Mouse (Mus musculus): ENCODE data around the gene Casq2. TPM values are rescaled to one million over a fixed set of nuclear protein-coding genes. Genes with fewer than 3 reads are reported as not detected.

Gene Casq2
- polyA plus RNA-seq, 1 experiment from 2014 or later, result 196 TPM

DNA sequence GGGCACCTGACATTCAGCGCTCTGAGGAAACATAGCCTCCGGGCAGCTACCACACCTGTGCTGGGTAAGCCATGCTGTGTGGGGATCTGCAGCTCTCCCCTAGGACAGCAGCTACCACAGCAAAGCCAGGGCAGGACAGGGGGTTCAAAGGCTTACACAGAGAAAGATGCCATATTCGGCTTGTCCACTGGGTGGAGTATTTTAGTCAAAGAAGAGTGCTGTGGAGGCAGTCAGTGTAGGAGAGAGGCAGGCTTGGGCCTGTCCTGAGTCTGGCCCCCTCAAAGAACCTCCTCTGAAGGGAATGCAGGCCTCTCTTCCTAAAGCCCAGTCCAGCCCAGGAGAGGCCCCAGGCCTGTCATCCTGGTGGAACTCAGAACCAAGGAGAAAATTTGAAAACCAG lies 4.4 kb upstream of the Casq2 start:
- Histone ChIP-seq H3K4me2 (no peak overlapping the region), H3K9me3 (no peaks in the 10 kb centered on the region), H3K27me3 (replicated peaks) (0 out of 2 replicates have a peak, but pooled peaks cover 3% of the 10 kb centered on the region), H3K4me3 (no peak overlapping the region), H3K27ac (replicated peaks) (no peak overlapping the region), H3K4me1 (peaks cover 43% of the 10 kb centered on the region), H3K9ac (peak overlapping the region; percentile 48), H3K36me3 (no peaks in the 10 kb centered on the region)
- peak; percentile 47; the same call in 1 of the 2 replicates for ATAC-seq (ENCODE audit: extremely low read depth, insufficient number of reproducible peaks, low FRiP score, low TSS enrichment)
- 20% methylated on average over 3 of the region's 3 CpGs for WGBS

DNA sequence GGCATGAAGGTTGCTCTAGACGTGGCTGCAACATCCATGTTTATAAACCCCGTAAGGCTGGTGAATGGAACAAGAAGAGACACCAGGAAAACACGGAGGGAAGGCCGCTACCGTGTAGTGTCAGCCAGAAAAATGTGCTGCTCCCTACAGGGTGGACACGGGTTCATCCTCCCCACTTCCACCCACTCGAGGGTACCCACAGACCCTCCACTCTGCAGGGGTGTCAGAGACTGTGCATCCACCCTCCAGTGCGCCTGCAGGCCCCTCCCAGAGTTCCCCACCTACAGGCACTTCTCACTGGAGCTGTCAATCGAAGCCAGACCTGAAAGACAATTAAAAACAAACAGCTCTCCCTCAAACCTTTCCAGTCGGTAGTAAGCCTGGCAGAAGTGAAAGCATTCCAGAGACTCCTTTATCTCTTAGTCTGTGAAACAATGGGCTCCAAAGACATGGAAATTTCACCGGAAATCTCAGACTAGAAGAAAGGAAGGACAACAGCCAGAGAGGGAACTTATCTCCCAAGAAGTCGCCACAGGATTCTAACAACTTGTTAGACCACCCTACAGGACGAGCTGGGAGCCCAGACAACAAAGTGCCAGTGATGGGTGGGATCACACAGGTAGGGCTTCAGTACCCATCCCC lies 2.5 kb upstream of the Casq2 start:
- no peak overlapping the region for H3K27ac ChIP-seq (replicated peaks)
- no peak overlapping the region for H3K4me3 ChIP-seq
- no peak for ATAC-seq (ENCODE audit: extremely low read depth, insufficient number of reproducible peaks, low FRiP score, low TSS enrichment)
- peak overlapping the region; percentile 64 for H3K9ac ChIP-seq
- H3K27me3 ChIP-seq (replicated peaks), result 0 out of 2 replicates have a peak, but pooled peaks cover 3% of the 10 kb centered on the region
- H3K9me3 ChIP-seq, result no peaks in the 10 kb centered on the region
- WGBS, result 26% methylated on average over 13 of the region's 13 CpGs
- no peaks in the 10 kb centered on the region for H3K36me3 ChIP-seq
- H3K4me2 ChIP-seq, result peak overlapping the region; percentile 32
- peaks cover 57% of the 10 kb centered on the region for H3K4me1 ChIP-seq

DNA sequence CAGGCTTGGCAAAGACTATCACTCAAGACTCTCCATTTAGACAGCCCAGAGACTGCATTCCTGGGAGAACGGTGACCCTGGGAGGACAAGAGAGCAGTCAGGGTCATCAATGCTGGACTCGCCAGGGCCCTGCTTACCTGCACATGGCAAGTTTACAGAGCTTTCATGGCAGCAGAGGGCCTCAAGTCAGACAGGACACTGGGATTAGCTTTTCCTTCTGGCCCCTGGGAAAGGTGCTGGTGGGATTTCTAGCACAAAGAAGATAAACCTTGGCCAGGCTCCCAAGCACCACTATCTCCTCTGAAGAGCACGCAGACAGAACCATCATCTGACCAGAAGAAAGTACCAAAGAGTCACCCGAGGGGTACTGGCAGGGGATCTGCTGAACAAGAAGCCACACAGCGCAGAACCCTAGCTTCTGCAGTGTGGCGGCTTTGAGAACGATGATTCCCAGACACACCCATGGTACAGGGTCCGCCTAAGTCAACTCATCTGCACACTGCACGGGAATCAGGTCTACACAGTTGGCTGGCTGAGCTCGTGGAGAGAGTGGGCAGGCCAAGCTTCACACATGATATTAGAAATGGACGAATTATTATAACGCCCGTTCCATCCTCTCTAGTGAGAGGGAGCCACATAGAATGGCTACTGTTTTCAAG lies 1.3 kb upstream of the Casq2 start:
- 59% methylated on average over 13 of the region's 13 CpGs for WGBS
- Histone ChIP-seq H3K27ac (replicated peaks) (peak overlapping the region; percentile 82), H3K36me3 (no peaks in the 10 kb centered on the region), H3K4me1 (peaks cover 57% of the 10 kb centered on the region), H3K4me3 (no peak overlapping the region), H3K9ac (peak overlapping the region; percentile 68; the same call in 1 of the 2 replicates), H3K9me3 (no peaks in the 10 kb centered on the region), H3K27me3 (replicated peaks) (0 out of 2 replicates have a peak, but pooled peaks cover 3% of the 10 kb centered on the region), H3K4me2 (no peak overlapping the region; the same call in 1 of the 2 replicates)
- ATAC-seq (ENCODE audit: extremely low read depth, insufficient number of reproducible peaks, low FRiP score, low TSS enrichment), result no peak

DNA sequence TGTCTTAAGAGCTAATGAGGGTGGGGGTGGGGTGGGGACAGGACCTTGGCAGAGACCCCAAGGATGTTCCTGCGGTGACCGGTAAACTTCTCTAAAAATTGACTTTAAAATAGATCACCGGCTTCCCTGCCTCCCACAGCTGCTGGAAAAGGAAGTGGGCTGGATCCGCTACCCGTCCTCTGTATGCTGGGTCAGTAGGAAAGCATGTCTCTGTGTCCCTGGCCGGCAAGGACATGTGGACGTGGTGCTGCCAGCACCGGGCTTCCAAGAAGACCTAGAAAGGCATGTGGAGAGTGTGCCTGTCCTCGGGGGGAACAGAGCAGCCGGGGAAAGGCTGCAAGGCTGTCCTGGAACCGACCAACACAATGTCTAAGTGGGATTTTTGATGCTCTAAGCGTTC lies 496 bp upstream of the Casq2 start:
- no peaks in the 10 kb centered on the region for H3K9me3 ChIP-seq
- peak overlapping the region; percentile 82 for H3K27ac ChIP-seq (replicated peaks)
- ATAC-seq (ENCODE audit: extremely low read depth, insufficient number of reproducible peaks, low FRiP score, low TSS enrichment), result no peak
- peak overlapping the region; percentile 68 for H3K9ac ChIP-seq
- peaks cover 57% of the 10 kb centered on the region for H3K4me1 ChIP-seq
- 23% methylated on average over 12 of the region's 12 CpGs for WGBS
- H3K36me3 ChIP-seq, result no peaks in the 10 kb centered on the region
- H3K4me3 ChIP-seq, result no peak overlapping the region
- H3K27me3 ChIP-seq (replicated peaks), result 0 out of 2 replicates have a peak, but pooled peaks cover 3% of the 10 kb centered on the region
- H3K4me2 ChIP-seq, result peak overlapping the region; percentile 69

DNA sequence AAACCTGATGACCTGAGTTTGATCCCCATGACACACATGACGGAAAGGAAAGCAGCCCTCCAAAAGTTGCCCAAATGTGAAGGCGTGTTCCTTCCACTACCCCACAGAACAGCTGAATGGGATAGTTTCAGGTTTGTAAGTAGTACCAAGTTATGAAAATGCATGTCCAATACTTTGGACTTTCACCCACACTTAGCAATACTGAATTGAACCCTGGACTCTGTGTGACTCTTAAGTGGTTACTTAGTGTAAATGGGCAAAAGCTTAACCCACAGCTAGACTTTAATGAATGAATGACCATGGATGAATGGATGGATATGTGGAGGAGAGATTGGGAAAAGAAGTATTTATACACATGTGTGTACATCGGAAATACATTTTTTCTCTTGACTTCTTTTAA lies 8.6 kb downstream of the Casq2 start:
- H3K27ac ChIP-seq (replicated peaks), result no peak overlapping the region
- H3K9ac ChIP-seq, result no peak overlapping the region
- no peak for ATAC-seq (ENCODE audit: extremely low read depth, insufficient number of reproducible peaks, low FRiP score, low TSS enrichment)
- H3K4me3 ChIP-seq, result no peak overlapping the region
- H3K4me1 ChIP-seq, result peaks cover 19% of the 10 kb centered on the region
- peaks cover 8% of the 10 kb centered on the region for H3K36me3 ChIP-seq
- no peaks in the 10 kb centered on the region for H3K9me3 ChIP-seq
- H3K4me2 ChIP-seq, result no peak overlapping the region
- H3K27me3 ChIP-seq (replicated peaks), result 0 out of 2 replicates have a peak, but pooled peaks cover 3% of the 10 kb centered on the region
- 85% methylated on average over 3 of the region's 3 CpGs for WGBS

DNA sequence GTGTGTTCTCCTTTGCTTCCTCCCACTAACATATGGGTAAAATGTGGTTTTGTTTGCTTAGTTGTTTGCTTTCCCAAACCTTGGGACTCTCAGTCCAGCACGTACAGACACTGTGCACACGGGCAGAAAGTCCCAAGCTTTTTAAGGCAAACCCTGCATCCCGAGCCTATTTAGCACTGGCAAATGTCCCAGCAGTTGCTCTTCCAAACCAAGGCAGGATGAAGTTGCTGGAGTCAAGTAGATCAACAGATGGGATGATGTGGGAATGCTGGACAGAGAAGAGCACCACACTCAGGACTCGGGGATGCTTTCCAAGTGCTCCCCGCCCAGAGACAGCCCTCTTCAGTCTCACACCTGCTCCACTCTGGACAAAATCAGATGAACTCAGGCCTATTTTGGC lies 9.2 kb downstream of the Casq2 start:
- H3K9ac ChIP-seq, result no peak overlapping the region
- no peaks in the 10 kb centered on the region for H3K9me3 ChIP-seq
- H3K36me3 ChIP-seq, result peaks cover 8% of the 10 kb centered on the region
- H3K4me1 ChIP-seq, result peaks cover 25% of the 10 kb centered on the region
- H3K27ac ChIP-seq (replicated peaks), result no peak overlapping the region
- no peak for ATAC-seq (ENCODE audit: extremely low read depth, insufficient number of reproducible peaks, low FRiP score, low TSS enrichment)
- H3K4me2 ChIP-seq, result no peak overlapping the region
- WGBS, result 72% methylated on average over 5 of the region's 5 CpGs
- 0 out of 2 replicates have a peak, but pooled peaks cover 3% of the 10 kb centered on the region for H3K27me3 ChIP-seq (replicated peaks)
- H3K4me3 ChIP-seq, result no peak overlapping the region

DNA sequence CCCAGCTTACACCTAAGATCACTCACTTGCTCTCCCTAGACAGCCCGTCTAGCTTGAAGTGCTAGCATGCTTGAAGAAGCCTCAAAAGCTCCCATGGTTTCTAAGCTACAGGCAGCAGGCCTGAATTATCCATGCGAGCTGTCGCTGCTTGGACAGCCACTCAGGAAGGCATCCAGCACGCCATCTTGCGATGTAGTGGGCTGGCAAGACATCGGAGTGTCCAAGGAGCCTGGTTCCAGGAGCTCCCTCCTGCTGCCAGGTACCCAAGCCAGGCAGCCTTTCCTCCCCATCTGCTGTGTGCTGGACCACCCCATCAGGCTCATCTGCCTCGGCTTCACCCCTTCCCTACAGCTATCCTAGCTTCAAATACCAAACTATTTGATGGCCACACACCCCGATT lies 10.2 kb downstream of the Casq2 start:
- 80% methylated on average over 8 of the region's 8 CpGs for WGBS
- H3K27ac ChIP-seq (replicated peaks), result no peak overlapping the region
- no peak overlapping the region for H3K4me2 ChIP-seq

DNA sequence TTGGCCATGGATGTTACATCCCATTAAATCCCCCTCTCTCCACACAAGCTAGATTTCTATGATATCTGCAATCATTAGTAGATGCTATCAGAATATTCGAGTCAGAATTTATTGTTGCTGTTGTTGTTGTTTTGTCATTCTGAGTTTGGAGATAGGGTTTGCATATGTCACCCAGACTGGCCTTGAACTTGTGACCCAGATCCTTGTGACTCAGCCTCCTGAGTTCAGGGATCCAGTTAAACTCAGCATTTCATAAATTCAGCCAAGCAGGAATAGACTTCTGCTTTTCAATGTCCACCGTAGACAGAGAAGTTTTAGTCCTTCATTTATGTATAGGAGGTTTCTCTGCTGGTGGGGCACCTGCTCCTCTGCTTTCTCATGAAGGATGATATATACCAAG lies 10.8 kb downstream of the Casq2 start:
- Histone ChIP-seq H3K9ac (no peak overlapping the region), H3K36me3 (peaks cover 8% of the 10 kb centered on the region), H3K9me3 (no peaks in the 10 kb centered on the region), H3K4me1 (peaks cover 26% of the 10 kb centered on the region), H3K27me3 (replicated peaks) (0 out of 2 replicates have a peak, but pooled peaks cover 3% of the 10 kb centered on the region), H3K4me2 (no peak overlapping the region), H3K27ac (replicated peaks) (no peak overlapping the region), H3K4me3 (no peak overlapping the region)
- WGBS, result 68% methylated on average over 2 of the region's 2 CpGs
- no peak for ATAC-seq (ENCODE audit: extremely low read depth, insufficient number of reproducible peaks, low FRiP score, low TSS enrichment)

More for the DNA sequence above, 10.2 kb downstream of the Casq2 start:
- Histone ChIP-seq H3K9me3 (no peaks in the 10 kb centered on the region), H3K36me3 (peaks cover 8% of the 10 kb centered on the region), H3K4me3 (no peak overlapping the region), H3K27me3 (replicated peaks) (0 out of 2 replicates have a peak, but pooled peaks cover 3% of the 10 kb centered on the region), H3K4me1 (peaks cover 26% of the 10 kb centered on the region), H3K9ac (no peak overlapping the region)
- ATAC-seq (ENCODE audit: extremely low read depth, insufficient number of reproducible peaks, low FRiP score, low TSS enrichment), result no peak

DNA sequence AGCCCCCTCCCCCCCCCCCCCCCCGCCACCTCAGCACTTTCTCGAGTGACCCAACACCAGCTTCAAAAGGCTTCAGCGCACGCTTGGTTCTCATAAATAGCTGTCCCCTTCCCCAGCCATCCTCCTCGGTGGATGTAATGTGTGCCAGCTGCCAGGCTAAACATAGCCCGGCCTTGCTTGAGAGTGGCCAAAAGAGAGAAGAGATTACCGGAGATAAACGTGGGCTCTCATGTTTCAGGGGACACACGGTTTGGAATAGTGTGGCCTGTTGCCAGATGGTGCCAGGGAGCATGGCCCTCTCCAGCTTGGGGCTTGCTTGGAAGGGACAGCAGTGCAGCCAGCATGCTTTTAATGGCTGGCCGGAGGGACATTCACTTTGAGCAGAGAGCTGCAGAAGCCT lies 13.0 kb downstream of the Casq2 start:
- peak overlapping the region; percentile 89 for H3K27ac ChIP-seq (replicated peaks)
- peaks cover 26% of the 10 kb centered on the region for H3K4me1 ChIP-seq
- 0 out of 2 replicates have a peak, but pooled peaks cover 3% of the 10 kb centered on the region for H3K27me3 ChIP-seq (replicated peaks)
- WGBS, result 27% methylated on average over 10 of the region's 10 CpGs
- H3K36me3 ChIP-seq, result no peaks in the 10 kb centered on the region
- H3K4me2 ChIP-seq, result peak overlapping the region; percentile 14; the same call in 1 of the 2 replicates
- H3K4me3 ChIP-seq, result no peak overlapping the region
- H3K9me3 ChIP-seq, result no peaks in the 10 kb centered on the region
- no peak for ATAC-seq (ENCODE audit: extremely low read depth, insufficient number of reproducible peaks, low FRiP score, low TSS enrichment)
- 0 out of 2 replicates have a peak overlapping the region, but pooled peaks have one; percentile 19 for H3K9ac ChIP-seq

DNA sequence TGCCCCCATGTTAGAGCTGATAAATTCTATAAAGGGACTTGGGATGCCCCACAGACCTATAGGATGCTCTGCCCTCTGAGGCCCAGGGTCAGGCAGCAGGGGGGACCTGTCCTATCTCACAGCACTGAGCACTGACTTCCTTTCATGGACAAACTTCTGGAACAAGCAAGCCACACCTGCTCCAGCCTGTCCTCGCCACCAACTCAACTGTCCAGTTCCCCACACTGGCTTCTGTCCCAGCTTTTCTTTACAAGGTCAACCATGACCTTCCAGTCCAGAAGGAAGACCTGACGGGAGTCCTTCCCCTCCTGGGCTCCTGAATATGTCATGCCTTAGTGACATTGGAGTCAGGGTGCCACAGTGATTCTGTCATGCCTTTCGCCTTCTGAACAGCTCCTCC lies 13.6 kb downstream of the Casq2 start:
- 59% methylated on average over 3 of the region's 3 CpGs for WGBS
- Histone ChIP-seq H3K27me3 (replicated peaks) (0 out of 2 replicates have a peak, but pooled peaks cover 3% of the 10 kb centered on the region), H3K9me3 (no peaks in the 10 kb centered on the region), H3K27ac (replicated peaks) (peak overlapping the region; percentile 89), H3K9ac (no peak overlapping the region; the same call in 1 of the 2 replicates), H3K36me3 (no peaks in the 10 kb centered on the region), H3K4me2 (peak overlapping the region; percentile 14; the same call in 1 of the 2 replicates), H3K4me3 (no peak overlapping the region), H3K4me1 (peaks cover 26% of the 10 kb centered on the region)
- ATAC-seq (ENCODE audit: extremely low read depth, insufficient number of reproducible peaks, low FRiP score, low TSS enrichment), result no peak

DNA sequence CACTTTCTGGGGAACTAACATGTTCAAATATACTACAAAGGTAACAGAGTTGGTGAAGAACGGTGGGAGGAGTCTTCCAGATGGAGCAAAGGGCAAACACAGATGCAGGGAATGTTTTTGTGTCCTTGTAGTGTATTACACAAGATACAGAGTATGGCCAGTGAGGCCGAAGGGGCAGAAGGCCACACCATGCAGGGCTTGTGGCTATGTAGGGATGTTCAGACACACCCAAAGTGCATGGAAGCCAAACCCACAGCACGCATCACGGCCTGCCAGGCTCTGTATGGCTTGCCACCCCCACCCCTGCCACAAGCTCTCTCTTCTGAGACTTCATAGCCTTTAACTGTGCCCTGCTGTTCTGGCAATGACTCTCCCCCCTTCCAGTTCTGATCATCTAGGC lies 15.2 kb downstream of the Casq2 start:
- no peak for ATAC-seq (ENCODE audit: extremely low read depth, insufficient number of reproducible peaks, low FRiP score, low TSS enrichment)
- no peak overlapping the region for H3K27ac ChIP-seq (replicated peaks)
- WGBS, result 81% methylated on average over 4 of the region's 4 CpGs

More for the DNA sequence above, 15.2 kb downstream of the Casq2 start:
- Histone ChIP-seq H3K9ac (no peak overlapping the region), H3K4me3 (no peak overlapping the region), H3K4me2 (no peak overlapping the region), H3K4me1 (peaks cover 26% of the 10 kb centered on the region), H3K36me3 (no peaks in the 10 kb centered on the region), H3K9me3 (no peaks in the 10 kb centered on the region), H3K27me3 (replicated peaks) (no peaks in the 10 kb centered on the region)

Data from heart, embryonic 13.5 days (tissue).